Mouse (Mus musculus) cerebellum, adult 9-10 months (tissue): ENCODE data around the gene Polr3f.
A peak's percentile ranks its signal among the peaks of the same experiment; 100 is the strongest.

Experiments used
- DNase-seq: peaks from one replicate; pipeline ENCODE4 v3.0.0; 2022

Gene Polr3f

GRCm38 (mm10) chr2:144526981-144527820, at the start of gene Polr3f, which contains the start of gene Dzank1:
TSS of gene Polr3f (plus strand) at chr2:144527718.
TSS of gene Dzank1 (minus strand) at chr2:144527414.
- DNase-seq: peak; percentile 98

- no peak for DNase-seq
These were observed 48.1 kb upstream of the Polr3f start for GRCm38 (mm10) chr2:144479421-144479820.

GRCm38 (mm10) chr2:144484084-144484483, 43.4 kb upstream of the Polr3f start:
- no peak for DNase-seq

- no peak for DNase-seq
These were observed 42.1 kb upstream of the Polr3f start for GRCm38 (mm10) chr2:144485439-144485838.

GRCm38 (mm10) chr2:144487476-144487875, 40.0 kb upstream of the Polr3f start:
- DNase-seq: no peak

GRCm38 (mm10) chr2:144489342-144489741, 38.2 kb upstream of the Polr3f start:
- DNase-seq: no peak

- no peak for DNase-seq
These were observed 25.4 kb upstream of the Polr3f start for GRCm38 (mm10) chr2:144502134-144502533.

- no peak for DNase-seq
These were observed 12.9 kb upstream of the Polr3f start for GRCm38 (mm10) chr2:144514619-144515018.

GRCm38 (mm10) chr2:144519772-144520171, 7.7 kb upstream of the Polr3f start:
- DNase-seq: no peak

- DNase-seq: peak; percentile 47
These were observed 1.7 kb upstream of the Polr3f start for GRCm38 (mm10) chr2:144525856-144526255.

- no peak for DNase-seq
These were observed 280 bp downstream of the Polr3f start for GRCm38 (mm10) chr2:144527821-144528174.

- no peak for DNase-seq
These were observed 9.6 kb downstream of the Polr3f start for GRCm38 (mm10) chr2:144537123-144537522.

- DNase-seq: no peak
These were observed 13.7 kb downstream of the Polr3f start for GRCm38 (mm10) chr2:144541246-144541645.

GRCm38 (mm10) chr2:144543670-144544069, 16.2 kb downstream of the Polr3f start:
- no peak for DNase-seq

GRCm38 (mm10) chr2:144544630-144545029, 17.1 kb downstream of the Polr3f start:
- DNase-seq: no peak

GRCm38 (mm10) chr2:144545061-144545460, 17.5 kb downstream of the Polr3f start:
- no peak for DNase-seq

GRCm38 (mm10) chr2:144545481-144545880, 18.0 kb downstream of the Polr3f start:
- DNase-seq: no peak

GRCm38 (mm10) chr2:144547559-144547958, 20.0 kb downstream of the Polr3f start:
- no peak for DNase-seq

- DNase-seq: peak; percentile 75
These were observed 23.0 kb downstream of the Polr3f start, which contains the start of gene Rbbp9 for GRCm38 (mm10) chr2:144550529-144550928. TSS of gene Rbbp9 (minus strand) at chr2:144550869.

- no peak for DNase-seq
These were observed 26.4 kb downstream of the Polr3f start for GRCm38 (mm10) chr2:144553905-144554304.

- DNase-seq: peak; percentile 26
These were observed 27.8 kb downstream of the Polr3f start for GRCm38 (mm10) chr2:144555286-144555819.

- DNase-seq: peak; percentile 97
These were observed 28.5 kb downstream of the Polr3f start, which contains the start of gene Sec23b for GRCm38 (mm10) chr2:144555820-144556552. TSS of gene Sec23b (plus strand) at chr2:144556229.

GRCm38 (mm10) chr2:144588723-144589122, 61.2 kb downstream of the Polr3f start:
- DNase-seq: no peak
